Mouse (Mus musculus) megakaryocyte-erythroid progenitor cell, adult 5-6 weeks (primary cell): ENCODE data around the gene Hnf1b. TPM values are rescaled to one million over a fixed set of nuclear protein-coding genes. Genes with fewer than 3 reads are reported as not detected.

Source experiments
- ATAC-seq: replicated peaks from 2 replicates; pipeline ENCODE4 v1.8.0; 2016; ENCODE audit warnings: mild to moderate bottlenecking, inconsistent platforms; ENCODE audit not compliant: severe bottlenecking, poor library complexity, low FRiP score, low TSS enrichment
- total RNA-seq, 2 experiments: library from RNA; stranded (forward) in 1 of 2; stranded (reverse) in 1 of 2; fragments of 200-1000, 215-1000 nt in 1 of 2; fragments of >200 nt in 1 of 2; fragmentation: Nextera tagmentation in 1 of 2; gene quantifications; 2 replicates each; pipeline ENCODE4 v1.2.3; 2014 to 2017

Hnf1b gene
- total RNA-seq, 2 experiments from 2014 or later: not detected

GRCm38 (mm10) chr11:83852016-83852355 lies 2.1 kb downstream of the Hnf1b start:
- ATAC-seq: no peak

- no peak for ATAC-seq
These were observed 2.8 kb downstream of the Hnf1b start for GRCm38 (mm10) chr11:83852501-83853211.

GRCm38 (mm10) chr11:83853221-83853792 lies 3.4 kb downstream of the Hnf1b start:
- ATAC-seq: no peak

- no peak for ATAC-seq
These were observed 4.2 kb downstream of the Hnf1b start for GRCm38 (mm10) chr11:83854091-83854490.

- ATAC-seq: no peak
These were observed 4.8 kb downstream of the Hnf1b start for GRCm38 (mm10) chr11:83854707-83855106.

GRCm38 (mm10) chr11:83857256-83857655 lies 7.4 kb downstream of the Hnf1b start:
- ATAC-seq: no peak

- ATAC-seq: no peak
These were observed 15.4 kb downstream of the Hnf1b start for GRCm38 (mm10) chr11:83865286-83865685.

GRCm38 (mm10) chr11:83867571-83867970 lies 17.7 kb downstream of the Hnf1b start:
- ATAC-seq: no peak

GRCm38 (mm10) chr11:83869147-83869546 lies 19.3 kb downstream of the Hnf1b start:
- ATAC-seq: no peak

GRCm38 (mm10) chr11:83869686-83870085 lies 19.8 kb downstream of the Hnf1b start:
- no peak for ATAC-seq

GRCm38 (mm10) chr11:83871780-83872554 lies 22.1 kb downstream of the Hnf1b start:
- ATAC-seq: no peak

- no peak for ATAC-seq
These were observed 23.6 kb downstream of the Hnf1b start for GRCm38 (mm10) chr11:83873509-83873908.

- no peak for ATAC-seq
These were observed 26.8 kb downstream of the Hnf1b start for GRCm38 (mm10) chr11:83876630-83877029.

- no peak for ATAC-seq
These were observed 27.9 kb downstream of the Hnf1b start for GRCm38 (mm10) chr11:83877765-83878164.

- no peak for ATAC-seq
These were observed 28.6 kb downstream of the Hnf1b start for GRCm38 (mm10) chr11:83878417-83878952.

GRCm38 (mm10) chr11:83879130-83879529 lies 29.3 kb downstream of the Hnf1b start:
- ATAC-seq: no peak

GRCm38 (mm10) chr11:83881438-83881837 lies 31.6 kb downstream of the Hnf1b start:
- no peak for ATAC-seq

- ATAC-seq: no peak
These were observed 32.7 kb downstream of the Hnf1b start for GRCm38 (mm10) chr11:83882552-83882951.

- no peak for ATAC-seq
These were observed 33.2 kb downstream of the Hnf1b start for GRCm38 (mm10) chr11:83883074-83883473.

GRCm38 (mm10) chr11:83883812-83884211 lies 33.9 kb downstream of the Hnf1b start:
- ATAC-seq: no peak
